Mouse (Mus musculus) G1E-ER4 (cell line): ENCODE data around the gene Crcp. TPM values are rescaled to one million over a fixed set of nuclear protein-coding genes. Genes with fewer than 3 reads are reported as not detected.

Source experiments
- GATA1 ChIP-seq: IDR thresholded peaks from one replicate; pipeline ENCODE4 v1.8.0; 2012; ENCODE audit warnings: low read length, inconsistent platforms
- polyA plus RNA-seq: library from polyadenylated mRNA; stranded (reverse); fragments of >175 nt; gene quantifications from 2 replicates; pipeline ENCODE4 v1.2.3, GENCODE M21; 2012

Gene Crcp
- polyA plus RNA-seq = 9.0 and 10.0 TPM in 2 replicates

DNA sequence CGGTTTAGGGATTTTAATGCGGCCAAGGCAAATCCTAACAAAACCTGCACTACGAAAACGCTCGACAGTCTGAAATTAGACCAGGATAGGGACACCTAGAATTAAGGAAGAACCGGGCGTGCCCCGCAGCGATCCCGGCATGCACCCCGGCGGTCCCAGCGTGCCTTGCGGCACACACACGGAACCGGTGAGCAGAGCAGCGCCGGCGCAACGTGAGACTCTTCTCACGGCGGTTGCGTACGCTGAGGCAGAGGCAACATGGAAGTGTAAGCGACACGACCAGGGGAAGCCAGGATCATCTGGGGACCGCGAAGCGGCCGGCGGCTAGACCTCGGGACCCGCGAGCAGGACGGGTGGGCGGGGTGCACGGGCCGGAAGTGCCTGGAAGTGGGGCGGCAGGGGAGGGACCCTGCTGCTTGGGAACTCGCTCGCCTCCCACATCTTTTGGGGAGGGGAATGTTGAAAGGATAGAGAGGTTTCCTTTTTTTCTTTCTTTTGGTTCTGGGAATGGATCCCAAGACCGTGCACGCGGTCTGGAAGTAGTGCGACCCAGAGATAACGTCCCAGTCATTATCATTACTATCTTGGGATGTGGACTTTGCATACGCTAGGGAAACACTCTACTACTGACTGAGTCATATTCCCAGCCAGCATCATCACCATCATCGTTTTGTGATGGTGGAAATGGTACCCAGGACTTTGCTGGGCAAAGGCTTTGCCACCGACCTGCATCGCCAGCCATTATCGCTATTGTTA lies at the start of gene Crcp, which contains the start of gene Asl:
Gene Crcp, plus strand, starts transcription at position 149 of the 756 bp plus-strand sequence.
Gene Asl, minus strand, starts transcription at position 106 of the 756 bp plus-strand sequence.
- no peak for TF ChIP-seq GATA1

DNA sequence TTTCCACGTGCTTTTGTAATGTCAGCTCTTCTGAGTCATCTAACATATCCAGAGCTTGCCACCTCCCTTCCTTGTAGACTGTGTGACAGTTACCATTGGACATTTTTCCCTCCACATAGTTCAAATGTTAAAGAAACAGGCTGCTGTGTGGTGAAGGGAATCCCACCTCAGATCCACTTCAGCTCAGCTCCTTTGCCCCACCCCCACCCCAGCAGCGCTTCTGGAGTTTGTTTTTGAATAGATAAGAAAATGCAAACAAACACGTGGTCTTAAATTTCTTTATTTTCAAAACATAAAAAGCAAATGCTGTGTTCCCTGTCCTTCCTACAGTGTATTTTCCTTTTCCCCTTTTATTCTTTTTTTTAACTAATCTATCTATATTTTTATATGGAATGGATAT lies 48.9 kb upstream of the Crcp start:
- TF ChIP-seq GATA1 = no peak

DNA sequence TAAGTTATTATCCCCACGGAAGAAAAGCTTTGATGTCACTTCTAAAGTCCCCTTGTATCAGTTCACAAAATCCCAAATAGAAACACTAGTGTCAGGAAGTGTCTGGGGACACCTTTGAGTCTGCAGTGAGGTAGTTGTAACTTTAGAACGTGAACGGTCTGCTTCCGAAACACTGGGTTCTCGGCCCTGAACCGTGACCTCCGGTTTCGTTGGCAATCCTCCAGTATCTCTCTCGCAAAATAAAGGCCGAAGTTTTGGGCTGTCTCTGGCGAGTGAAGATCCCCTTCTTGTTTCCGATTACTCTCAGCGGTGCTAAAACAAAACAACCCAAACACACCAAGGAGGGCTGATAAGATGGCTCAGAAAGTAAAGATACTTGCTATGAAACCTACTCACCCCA lies 39.7 kb upstream of the Crcp start:
- no peak for TF ChIP-seq GATA1

DNA sequence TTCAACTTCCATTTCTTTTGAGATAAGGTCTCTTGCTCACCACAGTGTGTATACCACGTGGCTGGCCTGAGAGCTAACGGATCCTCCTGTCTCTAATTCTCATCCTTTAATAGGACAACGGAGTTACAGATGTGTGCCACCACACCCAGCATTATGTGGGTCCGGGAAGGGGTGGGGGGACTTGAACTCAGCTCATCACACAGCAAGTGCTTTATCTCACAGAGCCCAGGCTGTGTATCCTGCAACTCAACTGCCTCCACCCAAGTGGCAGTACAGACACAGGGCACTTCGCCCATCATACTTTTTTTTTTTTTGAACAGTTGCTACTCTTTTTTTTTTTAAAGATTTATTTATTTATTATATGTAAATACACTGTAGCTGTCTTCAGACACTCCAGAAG lies 37.2 kb upstream of the Crcp start:
- no peak for TF ChIP-seq GATA1

DNA sequence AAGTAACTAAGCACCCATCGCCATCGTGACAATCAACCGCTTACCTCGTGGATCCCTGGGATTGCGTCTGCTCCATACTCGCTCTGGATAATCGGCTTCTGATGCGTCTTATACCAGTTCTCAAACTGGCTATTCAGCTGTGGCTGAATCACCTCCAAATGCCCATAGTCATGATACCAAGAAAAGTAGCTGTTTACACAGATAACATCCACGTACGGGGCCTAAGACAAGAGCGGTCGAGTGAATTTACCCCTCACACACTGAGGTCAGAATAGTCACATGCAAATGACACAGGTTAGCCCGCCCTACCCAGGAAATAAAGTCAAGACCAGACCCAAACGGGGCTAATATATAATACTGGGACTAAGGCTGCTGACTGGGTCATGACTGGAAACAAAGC lies 35.7 kb upstream of the Crcp start:
- TF ChIP-seq GATA1 = no peak

DNA sequence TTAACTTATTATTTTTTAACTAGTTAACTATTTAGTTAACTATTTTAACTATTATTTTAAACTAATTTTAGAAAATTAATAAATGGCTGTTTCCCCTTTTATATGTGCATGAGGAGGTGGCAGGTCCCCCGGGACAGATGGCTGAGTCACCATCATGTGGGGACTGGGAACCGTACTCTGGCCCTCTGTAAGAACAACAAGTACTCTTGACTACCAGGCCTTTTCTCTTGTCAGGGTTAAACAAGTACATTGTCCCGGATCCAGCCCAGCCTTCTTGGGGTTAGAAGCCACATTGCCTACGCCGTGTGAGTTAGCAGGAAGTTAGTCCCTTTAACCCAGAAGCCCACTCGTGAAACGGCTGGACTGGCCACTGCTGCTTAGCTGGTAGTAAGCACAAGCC lies 34.1 kb upstream of the Crcp start:
- TF ChIP-seq GATA1 = no peak

DNA sequence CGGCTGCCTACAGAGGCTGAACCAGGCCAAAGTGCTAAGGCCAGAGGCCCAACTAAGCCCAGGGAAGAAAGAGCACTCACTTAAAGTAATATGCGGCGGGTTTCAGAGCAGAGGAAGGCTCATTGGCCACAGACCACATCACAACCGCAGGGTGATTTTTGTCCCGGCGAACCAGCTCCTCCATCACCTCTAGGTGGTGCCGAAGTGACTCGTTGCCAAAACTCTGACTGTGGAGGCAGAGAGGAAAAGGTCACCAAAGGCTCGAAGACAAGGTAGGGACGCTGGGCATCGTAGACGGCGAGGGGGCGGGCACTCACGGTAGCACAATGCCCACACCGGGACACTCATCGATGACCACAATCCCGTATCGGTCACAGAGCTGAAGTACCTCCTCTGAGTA lies 31.4 kb upstream of the Crcp start:
- TF ChIP-seq GATA1 = no peak

DNA sequence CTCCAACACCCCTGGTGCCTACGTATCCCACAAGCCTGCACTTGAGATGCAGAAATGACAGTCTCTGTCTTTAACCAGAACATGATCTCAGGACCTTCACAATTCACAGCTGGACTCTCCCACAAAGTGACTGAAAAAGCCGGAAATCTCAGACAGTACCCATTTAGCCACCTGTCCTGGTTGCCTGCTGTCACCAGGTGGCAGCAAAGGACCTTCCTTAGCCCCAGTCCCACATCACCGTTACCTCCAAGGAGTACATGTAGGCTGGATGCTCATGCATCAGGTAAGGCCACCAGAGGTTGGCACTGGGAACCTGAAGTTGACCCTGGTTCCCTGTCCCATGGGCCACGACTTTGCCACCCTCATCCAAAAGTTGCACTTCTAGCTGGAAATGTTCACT lies 30.0 kb upstream of the Crcp start:
- TF ChIP-seq GATA1 = no peak

DNA sequence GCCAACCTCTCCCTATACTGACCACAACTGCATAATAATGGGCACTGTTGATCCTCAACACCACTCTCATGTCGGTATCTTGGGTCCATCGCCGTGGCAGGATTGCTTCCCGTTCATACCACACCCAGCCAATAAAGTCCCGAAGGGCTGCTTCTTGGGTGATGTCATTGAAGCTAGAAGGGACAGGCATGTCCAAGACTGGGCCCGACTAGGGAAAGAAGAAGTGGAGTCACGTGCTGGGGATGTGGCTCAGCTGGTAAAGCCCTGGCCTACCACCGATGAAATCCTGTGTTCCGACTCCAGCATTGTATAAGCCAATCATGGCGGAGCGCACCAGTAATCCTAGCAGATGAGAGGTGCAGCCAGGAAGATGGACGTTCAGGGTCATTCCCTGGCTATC lies 28.4 kb upstream of the Crcp start:
- TF ChIP-seq GATA1 = no peak

DNA sequence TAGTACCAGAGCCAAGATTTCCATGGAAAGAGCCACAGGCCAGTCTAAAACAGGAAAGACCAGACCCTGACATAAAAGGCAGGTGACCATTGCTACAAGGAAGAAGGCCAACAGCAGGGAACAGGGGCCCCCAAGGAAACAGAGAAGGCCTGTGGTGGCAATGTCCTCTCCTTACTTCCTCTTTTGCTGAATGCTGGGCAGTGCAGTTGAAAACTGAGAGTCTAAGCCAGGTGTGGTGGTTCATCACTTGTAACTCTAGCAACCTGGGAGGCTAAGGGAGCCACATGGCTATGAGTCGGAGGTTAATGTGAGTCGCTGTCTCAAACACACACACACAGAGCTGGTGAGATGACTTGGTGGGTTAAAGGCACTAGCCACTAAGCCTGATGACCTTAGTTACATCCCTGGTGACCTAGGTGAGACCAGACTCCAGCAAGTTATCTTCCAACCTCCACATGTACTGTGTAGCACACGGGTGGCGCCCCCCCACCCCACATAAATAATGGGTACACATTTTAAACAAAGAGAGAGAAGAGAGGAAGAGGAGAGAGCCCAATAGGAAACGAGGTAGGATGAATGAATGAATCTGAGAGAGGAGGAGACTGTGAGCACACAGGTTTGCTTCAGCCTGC lies 27.6 kb upstream of the Crcp start:
- TF ChIP-seq GATA1 = no peak

DNA sequence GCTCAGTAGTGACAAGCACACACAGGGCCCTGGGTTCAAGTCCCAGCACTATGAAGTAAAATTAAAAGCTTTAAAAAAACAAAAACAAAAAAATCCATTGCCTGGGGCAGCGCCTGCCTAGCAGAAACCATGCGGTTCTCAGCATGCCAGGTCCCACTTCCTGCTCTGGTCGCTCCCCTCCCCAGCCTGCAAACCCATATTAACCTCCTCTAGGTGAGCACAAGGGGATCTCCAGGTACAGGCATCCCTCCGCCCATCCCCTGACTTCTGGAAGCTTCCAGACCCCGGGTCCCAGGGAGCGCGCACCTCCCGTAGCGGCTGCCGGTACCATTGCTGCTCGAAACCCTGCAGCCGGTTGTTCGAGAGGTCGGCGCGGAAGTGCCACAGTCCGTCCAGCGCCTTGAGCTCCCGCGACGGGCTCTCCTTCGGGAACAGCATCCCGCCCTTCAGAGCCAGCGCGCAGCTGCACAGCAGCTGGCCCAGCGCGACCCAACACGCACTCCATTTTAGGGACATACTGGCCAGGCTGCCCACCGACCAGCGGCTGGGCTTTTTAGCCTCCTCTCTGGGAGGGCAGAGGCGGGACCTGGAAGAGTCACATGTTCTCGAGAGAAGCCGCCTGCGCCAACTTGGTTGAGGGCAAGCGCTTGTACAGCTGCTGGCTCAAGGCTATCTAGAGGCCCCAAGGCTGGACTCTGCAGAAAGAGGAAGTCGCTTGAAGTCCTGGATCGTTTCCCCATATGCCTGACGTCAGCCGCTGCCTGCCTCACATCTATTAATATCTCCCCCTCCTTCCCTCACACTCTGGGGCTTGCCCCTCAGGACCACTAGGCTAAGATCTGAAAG lies 26.6 kb upstream of the Crcp start, which contains the start of gene Gusb:
Gene Gusb, minus strand, starts transcription at position 749 of the 846 bp plus-strand sequence.
- TF ChIP-seq GATA1 = no peak

DNA sequence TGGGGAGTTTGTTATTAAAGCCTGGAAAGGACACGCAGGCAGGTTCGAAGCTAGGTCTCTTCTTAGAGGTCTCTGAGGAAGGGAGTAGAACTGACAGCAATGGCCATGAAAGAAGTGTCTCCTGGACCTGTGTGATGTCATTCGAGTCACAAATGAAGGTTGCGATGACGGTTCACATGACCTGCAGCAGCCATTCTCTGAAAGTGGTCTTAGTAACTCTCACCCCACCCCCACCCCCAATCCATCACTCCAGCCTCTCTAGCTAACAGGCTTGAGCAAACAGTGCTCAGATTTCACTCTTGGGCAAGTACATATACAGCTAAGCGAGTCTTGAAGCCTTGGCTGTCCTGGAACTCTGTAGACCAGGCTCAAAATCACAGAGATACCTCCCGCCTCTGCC lies 25.9 kb upstream of the Crcp start:
- TF ChIP-seq GATA1 = no peak

DNA sequence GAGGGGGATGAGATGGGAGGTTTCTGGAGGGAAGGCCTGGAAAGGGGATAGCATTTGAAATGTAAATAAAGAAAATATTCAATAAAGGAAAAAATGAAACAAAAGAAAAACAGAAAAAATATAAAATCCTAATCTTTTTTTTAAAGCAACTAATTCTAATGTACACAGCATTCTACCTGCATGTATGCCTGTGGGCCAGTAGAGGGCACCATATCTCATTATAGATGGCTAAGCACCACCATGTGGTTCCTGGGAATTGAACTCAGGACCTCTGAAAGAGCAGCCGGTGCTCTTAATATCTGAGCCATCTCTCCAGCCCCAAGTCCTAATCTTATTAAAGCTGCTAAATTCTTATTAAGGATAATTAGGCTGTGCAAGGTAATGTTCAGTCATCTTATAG lies 21.7 kb upstream of the Crcp start:
- TF ChIP-seq GATA1 = no peak

DNA sequence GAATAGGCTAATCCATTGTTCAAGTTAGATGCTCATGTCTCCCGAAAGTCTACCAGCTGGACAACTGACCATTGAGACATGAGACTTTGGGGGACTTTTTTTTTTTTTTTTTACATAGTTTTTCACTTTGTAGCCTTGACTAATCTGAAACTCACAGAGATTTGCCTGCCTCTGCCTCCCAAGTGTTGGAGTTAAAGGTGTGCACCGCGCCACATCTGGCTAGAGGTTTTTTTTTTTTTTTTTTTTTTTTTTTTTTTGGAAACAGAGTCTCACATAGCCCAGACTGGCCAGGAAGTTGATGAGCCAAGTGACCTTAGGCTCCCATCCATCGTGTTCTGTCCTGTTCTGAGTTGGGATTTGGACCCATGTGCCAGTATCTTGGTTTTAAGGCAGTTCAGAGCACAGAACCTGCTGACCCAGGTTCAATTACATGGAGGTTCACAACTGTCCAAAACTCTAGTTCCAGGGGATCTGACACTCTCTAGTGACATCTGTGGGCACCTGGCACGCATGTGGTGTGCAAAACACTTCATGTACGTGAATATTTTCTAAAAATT lies 21.0 kb upstream of the Crcp start:
- no peak for TF ChIP-seq GATA1

DNA sequence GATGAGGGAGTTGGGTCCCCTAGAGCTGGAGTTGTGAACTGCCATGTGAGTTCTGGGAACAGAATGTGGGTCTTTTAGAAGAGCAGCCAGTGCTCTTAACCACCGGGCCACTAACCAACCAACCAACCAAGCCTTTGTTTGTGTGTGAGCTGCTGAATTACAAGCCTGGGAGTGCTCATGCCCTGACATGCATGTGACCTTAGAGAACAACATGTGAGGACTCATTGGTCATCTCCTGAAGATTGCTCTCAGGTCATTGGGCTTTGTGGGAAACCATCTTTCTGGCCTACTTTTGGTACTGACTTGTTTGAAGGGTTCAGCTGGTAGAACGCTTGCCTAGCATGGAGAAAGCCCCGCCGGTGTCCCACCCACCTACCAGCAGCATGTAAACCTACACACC lies 19.3 kb upstream of the Crcp start:
- TF ChIP-seq GATA1 = no peak

DNA sequence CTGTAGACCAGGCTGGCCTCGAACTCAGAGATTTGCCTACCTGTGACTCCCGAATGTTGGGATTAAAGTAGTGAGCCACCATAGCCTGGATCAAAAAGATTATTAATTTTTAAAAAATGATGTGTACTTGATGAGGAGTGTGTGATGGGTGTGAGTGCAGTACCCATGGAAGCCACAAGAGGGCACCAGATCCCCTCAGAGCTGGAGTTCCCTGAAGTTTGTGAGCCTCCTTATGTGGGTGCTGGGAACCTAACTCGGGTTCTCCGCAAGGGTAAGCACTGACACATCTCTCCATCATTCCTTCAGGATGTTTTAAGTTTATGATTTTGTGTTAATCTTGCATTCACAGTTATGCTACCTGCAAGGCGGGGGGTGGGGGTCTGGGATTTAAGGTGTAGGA lies 18.1 kb upstream of the Crcp start:
- TF ChIP-seq GATA1 = no peak
